Mouse (Mus musculus): Measurements from ENCODE around the gene Dcaf7. TPM values are rescaled to one million over a fixed set of nuclear protein-coding genes. Genes with fewer than 3 reads are reported as not detected.

Gene Dcaf7
- polyA plus RNA-seq (2012; rRNA removed) = 111 and 115 TPM in 2 replicates

DNA sequence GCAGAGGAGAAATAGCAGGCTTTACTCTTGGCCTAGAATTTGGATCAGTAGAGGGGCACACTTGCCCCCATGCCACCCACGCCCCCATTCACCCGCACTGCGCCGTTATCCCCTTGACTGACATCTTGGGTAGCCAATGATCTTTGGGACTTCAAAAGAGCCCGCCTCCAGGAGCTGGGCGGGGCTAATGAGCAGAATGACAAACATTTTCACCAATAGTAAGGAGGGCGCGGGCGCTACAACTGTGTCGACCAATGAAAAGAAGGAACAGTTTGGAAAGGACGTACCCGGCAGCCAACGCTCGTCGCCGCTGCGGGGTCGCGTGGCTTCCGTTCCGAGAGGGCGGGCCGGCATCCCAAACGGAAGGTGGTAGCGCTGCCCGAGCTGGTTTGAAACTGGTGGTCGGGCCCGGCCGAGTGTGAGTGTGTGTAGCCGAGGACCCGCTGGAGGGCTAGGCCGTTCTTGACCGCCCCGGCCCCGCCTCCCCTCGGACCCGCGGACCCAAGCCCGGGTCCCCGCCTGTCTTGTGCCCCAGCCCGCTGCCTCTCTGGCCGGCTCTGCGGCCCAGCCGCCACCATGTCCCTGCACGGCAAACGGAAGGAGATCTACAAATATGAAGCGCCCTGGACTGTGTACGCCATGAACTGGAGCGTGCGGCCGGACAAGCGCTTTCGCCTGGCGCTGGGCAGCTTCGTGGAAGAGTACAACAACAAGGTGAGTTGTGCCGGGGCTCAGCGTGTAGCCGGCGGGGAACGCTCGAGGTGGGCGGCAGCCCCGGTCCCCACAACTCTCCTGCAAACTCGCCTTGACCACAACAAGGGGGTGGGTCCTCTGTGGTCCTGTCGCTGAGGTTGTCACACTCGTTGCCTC lies at the start of gene Dcaf7:
Dcaf7 (plus strand) TSS at position 325 of the 870 bp plus-strand sequence.
- Histone ChIP-seq H3K4me1 (ENCODE audit: control insufficient read depth, insufficient read depth, low read length) (peaks cover 4% of the 10 kb centered on the region; the same call in 1 of the 2 replicates), H3K4me3 (ENCODE audit: insufficient read depth, low read length) (peak within 1 kb of the TSS; percentile 80), H3K27ac (ENCODE audit: insufficient read depth, low read length) (peak within 1 kb of the TSS; percentile 77)

DNA sequence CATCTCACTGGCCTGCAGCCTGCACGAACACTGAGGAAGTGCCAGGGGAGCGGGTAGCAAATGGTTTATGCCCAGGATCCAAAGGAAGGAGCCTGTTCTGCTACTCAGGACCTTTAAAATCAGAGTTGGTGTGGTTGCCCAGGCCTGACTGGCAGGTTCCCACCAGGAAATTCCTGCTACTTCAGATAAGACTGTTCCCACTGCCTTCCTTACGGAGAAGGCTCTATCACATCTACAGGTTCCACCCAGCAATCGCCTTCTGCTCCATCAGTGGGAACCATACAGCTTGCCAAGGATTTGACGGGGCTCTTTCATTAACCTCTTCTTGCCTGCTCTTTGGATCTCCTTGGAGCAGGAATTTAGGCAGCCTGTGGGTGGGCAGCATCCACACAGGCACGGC lies 49.2 kb upstream of the Dcaf7 start:
- Histone ChIP-seq H3K4me3 (ENCODE audit: insufficient read depth, low read length) (no peak overlapping the region), H3K27ac (ENCODE audit: insufficient read depth, low read length) (no peak overlapping the region), H3K4me1 (ENCODE audit: control insufficient read depth, insufficient read depth, low read length) (no peaks in the 10 kb centered on the region)
- TF ChIP-seq CTCF (IDR thresholded peaks at IDR 0.05; ENCODE audit: extremely low read depth, insufficient read depth, low read length) (no peak), POLR2A (IDR thresholded peaks at IDR 0.05; ENCODE audit: extremely low read depth, insufficient read depth, low read length) (no peak)

More for the DNA sequence above, at the start of gene Dcaf7:
- TF ChIP-seq CTCF (IDR thresholded peaks at IDR 0.05; ENCODE audit: extremely low read depth, insufficient read depth, low read length) = no peak
- TF ChIP-seq POLR2A (IDR thresholded peaks at IDR 0.05; ENCODE audit: extremely low read depth, insufficient read depth, low read length) = peak; percentile 76; the same call in 1 of the 2 replicates

DNA sequence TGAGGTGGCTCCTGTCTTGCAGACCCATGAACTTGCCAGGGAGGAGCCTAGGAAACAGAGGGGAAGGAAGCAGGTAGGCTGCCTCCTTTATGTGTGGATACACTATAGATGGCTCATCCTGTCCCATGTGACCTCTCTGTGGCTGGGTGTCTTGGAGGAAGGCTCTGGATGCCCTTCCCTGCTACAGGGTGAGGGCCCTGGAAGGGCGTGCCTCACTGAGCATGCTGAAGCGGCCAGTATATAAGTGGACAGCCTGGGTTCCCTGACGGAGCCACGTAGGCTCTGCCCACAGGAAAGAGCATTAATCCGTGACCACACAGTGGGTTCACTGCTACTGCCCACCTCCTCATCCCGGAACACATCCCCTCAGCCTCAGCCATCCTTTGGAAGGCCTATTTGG lies 47.2 kb upstream of the Dcaf7 start:
- no peak overlapping the region for H3K27ac ChIP-seq (ENCODE audit: insufficient read depth, low read length)
- no peak overlapping the region for H3K4me3 ChIP-seq (ENCODE audit: insufficient read depth, low read length)
- H3K4me1 ChIP-seq (ENCODE audit: control insufficient read depth, insufficient read depth, low read length) = no peaks in the 10 kb centered on the region
- no peak for TF ChIP-seq POLR2A (IDR thresholded peaks at IDR 0.05; ENCODE audit: extremely low read depth, insufficient read depth, low read length)
- no peak for TF ChIP-seq CTCF (IDR thresholded peaks at IDR 0.05; ENCODE audit: extremely low read depth, insufficient read depth, low read length)

DNA sequence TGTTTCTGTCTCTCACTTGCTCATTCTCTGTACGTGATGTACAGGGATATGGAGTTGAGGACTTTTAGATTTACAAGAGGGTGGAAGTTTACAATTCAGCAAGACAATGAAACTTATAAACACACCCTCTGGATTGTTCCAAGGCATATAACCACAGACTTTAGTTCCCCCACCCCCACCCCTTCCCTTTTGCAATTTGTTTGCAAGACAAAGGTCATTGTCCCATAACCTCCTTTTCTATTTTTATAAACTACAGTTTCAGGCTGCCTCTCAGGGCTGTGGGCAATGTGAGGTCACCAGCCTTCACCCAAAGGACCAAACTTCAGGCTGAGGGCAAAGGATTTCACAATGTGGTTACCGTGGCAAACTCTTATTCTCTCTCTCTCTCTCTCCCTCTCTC lies 46.4 kb upstream of the Dcaf7 start:
- Histone ChIP-seq H3K4me3 (ENCODE audit: insufficient read depth, low read length) (no peak overlapping the region), H3K4me1 (ENCODE audit: control insufficient read depth, insufficient read depth, low read length) (no peaks in the 10 kb centered on the region), H3K27ac (ENCODE audit: insufficient read depth, low read length) (no peak overlapping the region)
- TF ChIP-seq POLR2A (IDR thresholded peaks at IDR 0.05; ENCODE audit: extremely low read depth, insufficient read depth, low read length) (no peak), CTCF (IDR thresholded peaks at IDR 0.05; ENCODE audit: extremely low read depth, insufficient read depth, low read length) (no peak)

DNA sequence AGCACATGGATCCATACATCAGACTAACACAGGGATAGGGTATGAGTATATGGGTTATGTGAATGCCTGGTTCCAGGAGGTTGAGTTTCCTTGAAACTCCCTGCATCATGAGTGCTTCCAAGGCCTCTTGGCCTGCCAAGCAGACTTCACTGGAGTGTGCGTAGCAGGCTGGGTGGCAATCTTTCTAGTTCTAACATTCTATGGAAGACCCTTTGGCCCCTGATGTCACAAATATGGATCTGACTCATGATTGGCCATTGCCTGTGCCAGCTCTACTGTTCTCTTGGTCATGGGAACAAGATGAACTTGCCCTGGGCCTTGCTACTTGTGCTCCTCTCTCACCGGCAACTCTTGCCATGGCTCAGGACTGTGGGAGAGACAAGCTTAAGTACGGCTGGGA lies 42.3 kb upstream of the Dcaf7 start, which contains the start of gene Ace3:
Ace3 (plus strand) TSS at position 301 of the 400 bp plus-strand sequence.
- TF ChIP-seq POLR2A (IDR thresholded peaks at IDR 0.05; ENCODE audit: extremely low read depth, insufficient read depth, low read length) (no peak), CTCF (IDR thresholded peaks at IDR 0.05; ENCODE audit: extremely low read depth, insufficient read depth, low read length) (no peak)
- H3K4me3 ChIP-seq (ENCODE audit: insufficient read depth, low read length) = no peak within 1 kb of the TSS
- no peaks in the 10 kb centered on the region for H3K4me1 ChIP-seq (ENCODE audit: control insufficient read depth, insufficient read depth, low read length)
- H3K27ac ChIP-seq (ENCODE audit: insufficient read depth, low read length) = no peak within 1 kb of the TSS

DNA sequence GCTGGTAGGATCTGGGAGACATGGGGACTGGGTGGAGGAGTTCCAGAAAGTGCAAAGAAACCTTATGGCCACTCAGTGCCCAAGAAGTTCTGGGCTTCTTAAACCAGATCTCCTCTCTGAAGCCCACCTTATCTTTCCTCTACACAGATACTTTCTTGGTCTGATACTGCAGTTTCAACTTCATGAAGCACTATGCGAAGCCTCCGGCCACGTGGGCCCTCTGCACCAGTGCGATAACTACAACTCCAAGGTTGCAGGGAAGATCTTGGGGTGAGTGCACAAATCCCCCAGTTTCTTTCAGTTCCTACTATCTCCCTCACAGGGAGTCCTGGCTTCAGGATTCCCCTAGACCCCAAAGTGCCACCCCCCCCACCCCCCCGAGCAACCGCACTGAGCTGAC lies 36.6 kb upstream of the Dcaf7 start:
- Histone ChIP-seq H3K27ac (ENCODE audit: insufficient read depth, low read length) (no peak overlapping the region), H3K4me3 (ENCODE audit: insufficient read depth, low read length) (no peak overlapping the region), H3K4me1 (ENCODE audit: control insufficient read depth, insufficient read depth, low read length) (no peaks in the 10 kb centered on the region)
- TF ChIP-seq POLR2A (IDR thresholded peaks at IDR 0.05; ENCODE audit: extremely low read depth, insufficient read depth, low read length) (no peak), CTCF (IDR thresholded peaks at IDR 0.05; ENCODE audit: extremely low read depth, insufficient read depth, low read length) (no peak)

DNA sequence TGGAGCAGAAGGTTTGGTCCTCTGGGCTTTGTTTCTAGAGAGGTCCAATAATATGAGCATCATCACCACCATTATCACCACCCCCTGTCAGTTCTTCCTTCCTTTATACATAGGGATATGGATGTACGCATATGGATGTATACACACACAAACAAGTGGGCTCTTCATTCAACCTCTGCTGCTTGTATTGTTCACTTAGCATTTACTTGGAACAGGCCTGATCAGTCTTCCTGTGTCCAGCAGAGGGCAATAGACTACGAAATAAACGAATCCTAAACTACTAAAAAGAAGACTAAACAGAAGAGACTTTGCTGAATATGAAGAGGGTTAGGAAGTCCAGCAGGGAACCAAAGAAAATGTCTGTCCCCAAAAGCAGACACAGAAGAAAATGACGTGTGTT lies 35.0 kb upstream of the Dcaf7 start:
- Histone ChIP-seq H3K27ac (ENCODE audit: insufficient read depth, low read length) (no peak overlapping the region), H3K4me1 (ENCODE audit: control insufficient read depth, insufficient read depth, low read length) (no peaks in the 10 kb centered on the region), H3K4me3 (ENCODE audit: insufficient read depth, low read length) (no peak overlapping the region)
- TF ChIP-seq CTCF (IDR thresholded peaks at IDR 0.05; ENCODE audit: extremely low read depth, insufficient read depth, low read length) (peak; percentile 24; the same call in 1 of the 2 replicates), POLR2A (IDR thresholded peaks at IDR 0.05; ENCODE audit: extremely low read depth, insufficient read depth, low read length) (no peak)

DNA sequence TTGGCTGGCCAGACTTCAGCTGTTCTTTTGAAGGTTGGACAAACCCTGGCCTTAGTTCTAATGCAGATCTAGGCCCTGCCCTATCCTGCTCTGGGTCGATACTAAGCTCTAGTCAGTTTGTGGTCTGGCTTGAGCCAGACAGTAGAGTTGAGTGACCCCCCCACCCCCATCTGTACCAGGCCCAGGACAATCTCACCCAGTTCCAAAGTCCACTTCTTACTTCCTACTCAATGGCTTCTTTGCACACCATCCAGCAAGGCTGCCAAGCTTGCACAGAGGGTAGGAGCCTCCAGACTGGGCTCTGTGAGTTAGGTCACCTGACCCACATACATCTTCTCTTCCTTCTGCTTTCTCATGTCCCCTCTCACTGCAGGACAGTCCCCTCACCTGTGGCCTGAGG lies 32.1 kb upstream of the Dcaf7 start:
- no peak overlapping the region for H3K27ac ChIP-seq (ENCODE audit: insufficient read depth, low read length)
- H3K4me1 ChIP-seq (ENCODE audit: control insufficient read depth, insufficient read depth, low read length) = no peaks in the 10 kb centered on the region
- H3K4me3 ChIP-seq (ENCODE audit: insufficient read depth, low read length) = no peak overlapping the region
- TF ChIP-seq CTCF (IDR thresholded peaks at IDR 0.05; ENCODE audit: extremely low read depth, insufficient read depth, low read length) = no peak
- TF ChIP-seq POLR2A (IDR thresholded peaks at IDR 0.05; ENCODE audit: extremely low read depth, insufficient read depth, low read length) = no peak

DNA sequence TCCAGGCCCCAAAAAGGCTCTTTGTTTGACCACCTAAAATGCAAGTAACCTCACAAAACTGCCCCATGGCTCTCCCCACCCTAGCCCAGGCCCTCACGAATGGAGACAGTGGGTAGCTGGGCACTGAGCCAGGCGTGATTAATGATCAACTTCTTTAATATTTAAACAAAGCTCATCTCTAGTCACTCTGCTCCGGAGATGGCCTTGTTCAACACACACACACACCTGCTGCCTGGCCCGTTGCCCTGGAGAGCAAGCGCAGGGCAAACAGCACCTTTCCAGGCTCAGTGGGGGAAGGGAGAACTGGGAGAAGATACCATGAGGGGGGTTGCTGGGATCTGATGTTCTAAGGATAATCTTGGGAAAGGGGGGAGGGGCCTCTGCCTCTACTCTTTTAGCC lies 30.7 kb upstream of the Dcaf7 start:
- Histone ChIP-seq H3K4me3 (ENCODE audit: insufficient read depth, low read length) (no peak overlapping the region), H3K27ac (ENCODE audit: insufficient read depth, low read length) (no peak overlapping the region), H3K4me1 (ENCODE audit: control insufficient read depth, insufficient read depth, low read length) (no peaks in the 10 kb centered on the region)
- TF ChIP-seq CTCF (IDR thresholded peaks at IDR 0.05; ENCODE audit: extremely low read depth, insufficient read depth, low read length) (no peak), POLR2A (IDR thresholded peaks at IDR 0.05; ENCODE audit: extremely low read depth, insufficient read depth, low read length) (no peak)

DNA sequence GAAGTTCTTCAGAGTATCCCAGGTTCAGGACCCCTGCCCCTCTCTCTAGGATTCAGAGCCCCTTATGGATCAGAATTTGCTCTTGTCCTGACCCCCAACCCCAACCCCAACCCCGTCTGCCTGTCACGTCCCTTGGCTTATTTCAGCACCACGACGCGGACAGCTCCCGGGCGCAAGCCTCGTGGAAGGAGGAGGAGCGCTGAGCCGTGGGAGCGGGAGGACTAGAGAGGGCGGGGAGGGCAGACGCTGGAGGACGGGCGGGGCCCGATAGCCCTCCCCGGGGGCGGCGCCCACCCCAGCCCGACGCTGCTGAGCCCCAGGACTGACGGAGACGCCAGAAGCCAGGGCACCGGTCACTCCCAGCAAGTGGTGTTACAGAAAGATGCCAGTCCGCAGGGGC lies 28.9 kb upstream of the Dcaf7 start, which contains the start of gene Kcnh6:
Kcnh6 (plus strand) TSS at position 304 of the 400 bp plus-strand sequence.
- no peak within 1 kb of the TSS for H3K27ac ChIP-seq (ENCODE audit: insufficient read depth, low read length)
- no peaks in the 10 kb centered on the region for H3K4me1 ChIP-seq (ENCODE audit: control insufficient read depth, insufficient read depth, low read length)
- TF ChIP-seq CTCF (IDR thresholded peaks at IDR 0.05; ENCODE audit: extremely low read depth, insufficient read depth, low read length) = no peak
- no peak for TF ChIP-seq POLR2A (IDR thresholded peaks at IDR 0.05; ENCODE audit: extremely low read depth, insufficient read depth, low read length)
- no peak within 1 kb of the TSS for H3K4me3 ChIP-seq (ENCODE audit: insufficient read depth, low read length)

All from cortical plate, adult 2 months (tissue).